Mouse (Mus musculus): Measurements from ENCODE around the gene Asb14. TPM values are rescaled to one million over a fixed set of nuclear protein-coding genes. Genes with fewer than 3 reads are reported as not detected.
"Not testable (repeated sequence)": the region's sequence is repeated elsewhere in the genome, so short reads cannot be mapped to it uniquely, and the experiment has no call there.

The Asb14 gene
- polyA plus RNA-seq, 1 experiment from 2014 or later, result 0.08 TPM

DNA sequence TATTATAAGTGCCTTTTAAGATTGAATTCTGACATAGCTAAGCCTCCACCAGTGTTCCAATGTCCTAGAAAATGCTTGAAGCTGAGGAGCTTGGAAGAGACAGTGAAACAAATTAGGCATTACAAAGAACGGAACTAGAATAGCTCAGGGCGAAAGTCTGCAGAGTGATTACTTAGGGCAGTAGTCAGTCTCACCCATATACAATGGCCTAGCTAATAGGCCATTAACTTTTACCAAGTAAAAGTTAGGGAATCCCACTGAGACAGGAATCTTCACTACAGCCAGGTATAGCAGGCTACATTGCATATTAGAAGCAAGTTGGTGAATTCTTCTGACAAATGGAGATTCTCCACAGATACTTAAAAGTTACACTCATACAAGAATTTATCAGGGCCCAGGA is 61.8 kb downstream of the Asb14 start:
- DNase-seq (ENCODE audit: low spot score), result not testable (repeated sequence)

DNA sequence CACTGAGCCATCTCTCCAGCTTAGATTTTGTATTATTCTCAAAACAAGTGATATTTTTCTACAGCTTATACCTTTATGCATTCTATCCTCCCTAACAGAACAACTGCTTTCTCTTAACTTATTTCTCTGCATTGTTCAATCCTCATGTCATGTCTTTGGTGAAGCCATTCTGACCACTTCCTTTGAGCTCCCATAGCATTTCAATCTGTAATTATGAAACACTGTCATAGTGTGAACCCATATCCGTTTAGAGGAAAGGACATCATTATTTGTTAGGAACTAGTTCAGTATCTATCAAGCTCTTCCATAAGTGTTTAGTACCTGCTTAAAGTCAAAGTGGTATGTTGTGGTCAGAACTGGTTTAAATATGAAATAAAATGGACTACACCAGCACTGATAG is 66.2 kb downstream of the Asb14 start:
- no peak for DNase-seq (ENCODE audit: low spot score)

Other genes with a start within 250 kb of the Asb14 start
- gene Pde12, start 224.7 kb upstream of the Asb14 start, polyA plus RNA-seq (2015; fragmentation: Nextera tagmentation; extraction: Ambion mirVana), result 14.3 and 15.9 TPM in 2 replicates
- gene Dnah12, start 201.3 kb upstream of the Asb14 start, polyA plus RNA-seq (2015; fragmentation: Nextera tagmentation; extraction: Ambion mirVana), result 0.06 and 0.16 TPM in 2 replicates
- gene Appl1, start 76.7 kb downstream of the Asb14 start, polyA plus RNA-seq (2015; fragmentation: Nextera tagmentation; extraction: Ambion mirVana), result 57.8 and 62.2 TPM in 2 replicates
- gene Hesx1, start 99.9 kb downstream of the Asb14 start, polyA plus RNA-seq (2015; fragmentation: Nextera tagmentation; extraction: Ambion mirVana), result 1.4 and 2.1 TPM in 2 replicates
- gene Il17rd, start 144.4 kb downstream of the Asb14 start, polyA plus RNA-seq (2015; fragmentation: Nextera tagmentation; extraction: Ambion mirVana), result 0.19 and 0.20 TPM in 2 replicates
- 24.1 and 24.2 TPM in 2 replicates for gene Arhgef3, start 220.3 kb downstream of the Asb14 start, polyA plus RNA-seq (2015; fragmentation: Nextera tagmentation; extraction: Ambion mirVana)